Mouse (Mus musculus): ENCODE measurements at regions not wholly inside any gene's neighbourhood (a gene's known extent, or its start where the extent isn't known, plus 50 kb on each side); places are given as distances from the start of the nearest gene placed in this dataset.
A peak's percentile ranks its signal among the peaks of the same experiment; 100 is the strongest.

- DNase-seq (ENCODE audit: low read depth), result peak; percentile 67
Observed at GRCm38 (mm10) chr15:57644331-57644953, 167.0 kb upstream of the Slc22a22 start.

- DNase-seq (ENCODE audit: low read depth), result no peak
Observed at GRCm38 (mm10) chr15:57639115-57639514, 161.7 kb upstream of the Slc22a22 start.

- peak; percentile 76 for DNase-seq (ENCODE audit: low read depth)
Observed at GRCm38 (mm10) chr15:57633067-57633466, 155.6 kb upstream of the Slc22a22 start.

- DNase-seq (ENCODE audit: low read depth), result no peak
Observed at GRCm38 (mm10) chr15:57632537-57632936, 155.1 kb upstream of the Slc22a22 start.

GRCm38 (mm10) chr15:57618466-57618865 is 141.0 kb upstream of the Slc22a22 start:
- no peak for DNase-seq (ENCODE audit: low read depth)

GRCm38 (mm10) chr15:57616880-57617391 is 139.5 kb upstream of the Slc22a22 start:
- peak; percentile 5 for DNase-seq (ENCODE audit: low read depth)

GRCm38 (mm10) chr15:57610006-57610405 is 132.6 kb upstream of the Slc22a22 start:
- no peak for DNase-seq (ENCODE audit: low read depth)

- DNase-seq (ENCODE audit: low read depth), result no peak
Observed at GRCm38 (mm10) chr15:57608519-57608918, 131.1 kb upstream of the Slc22a22 start.

GRCm38 (mm10) chr15:57600562-57600961 is 123.1 kb upstream of the Slc22a22 start:
- peak; percentile 72 for DNase-seq (ENCODE audit: low read depth)

- no peak for DNase-seq (ENCODE audit: low read depth)
Observed at GRCm38 (mm10) chr15:57593326-57594004, 116.0 kb upstream of the Slc22a22 start.

- no peak for DNase-seq (ENCODE audit: low read depth)
Observed at GRCm38 (mm10) chr15:57590597-57591219, 113.3 kb upstream of the Slc22a22 start.

- DNase-seq (ENCODE audit: low read depth), result peak; percentile 67
Observed at GRCm38 (mm10) chr15:57589404-57590377, 112.3 kb upstream of the Slc22a22 start.

GRCm38 (mm10) chr15:57585411-57585810 is 108.0 kb upstream of the Slc22a22 start:
- no peak for DNase-seq (ENCODE audit: low read depth)

- no peak for DNase-seq (ENCODE audit: low read depth)
Observed at GRCm38 (mm10) chr15:57584498-57584897, 107.1 kb upstream of the Slc22a22 start.

- no peak for DNase-seq (ENCODE audit: low read depth)
Observed at GRCm38 (mm10) chr15:57581266-57581665, 103.8 kb upstream of the Slc22a22 start.

GRCm38 (mm10) chr15:57578794-57579193 is 101.4 kb upstream of the Slc22a22 start:
- DNase-seq (ENCODE audit: low read depth), result no peak

GRCm38 (mm10) chr15:57574080-57574618 is 96.7 kb upstream of the Slc22a22 start:
- DNase-seq (ENCODE audit: low read depth), result peak; percentile 43

- DNase-seq (ENCODE audit: low read depth), result no peak
Observed at GRCm38 (mm10) chr15:57572460-57572859, 95.0 kb upstream of the Slc22a22 start.

GRCm38 (mm10) chr15:57568006-57568630 is 90.7 kb upstream of the Slc22a22 start:
- peak; percentile 88 for DNase-seq (ENCODE audit: low read depth)

GRCm38 (mm10) chr15:57547154-57547553 is 69.7 kb upstream of the Slc22a22 start:
- DNase-seq (ENCODE audit: low read depth), result no peak

- DNase-seq (ENCODE audit: low read depth), result no peak
Observed at GRCm38 (mm10) chr15:57545141-57545540, 67.7 kb upstream of the Slc22a22 start.
